Mouse (Mus musculus) myocyte (in vitro differentiated cells): ENCODE results near the gene Igfbp4. TPM values are rescaled to one million over a fixed set of nuclear protein-coding genes. Genes with fewer than 3 reads are reported as not detected.

Experiments used
- H3K27me3 ChIP-seq: one replicate; pipeline ENCODE4 v1.6.1; 2011; ENCODE audit not compliant: control insufficient read depth, insufficient read depth, insufficient read length
- H3K36me3 ChIP-seq: one replicate; pipeline ENCODE4 v1.6.1; 2011; ENCODE audit not compliant: control insufficient read depth, insufficient read depth
- H3K4me2 ChIP-seq: one replicate; pipeline ENCODE4 v1.6.1; 2011; ENCODE audit warnings: low read depth, control low read depth
- H3K4me3 ChIP-seq: one replicate; pipeline ENCODE4 v1.5.1; 2011; ENCODE audit warnings: mild to moderate bottlenecking, control low read depth, moderate library complexity
- H3K79me2 ChIP-seq: one replicate; pipeline ENCODE4 v1.6.1; 2011; ENCODE audit not compliant: control insufficient read depth, insufficient read depth
- H3ac ChIP-seq: one replicate; pipeline ENCODE4 v1.6.1; 2011; ENCODE audit not compliant: control insufficient read depth, insufficient read length
- CEBPB ChIP-seq: IDR thresholded peaks from 2 replicates; pipeline ENCODE4 v1.6.1; 2011; ENCODE audit warnings: mild to moderate bottlenecking, moderate library complexity; ENCODE audit not compliant: poor library complexity, insufficient read depth, severe bottlenecking
- E2F4 ChIP-seq: IDR thresholded peaks from one replicate; pipeline ENCODE4 v1.6.1; 2011; ENCODE audit warnings: mild to moderate bottlenecking, control low read depth, moderate library complexity; ENCODE audit not compliant: insufficient read depth
- MAX ChIP-seq: IDR thresholded peaks from one replicate; pipeline ENCODE4 v1.6.1; 2011; ENCODE audit warnings: low read depth, mild to moderate bottlenecking, control low read depth
- MYOD1 ChIP-seq, 3 experiments: IDR thresholded peaks; one replicate each; pipeline ENCODE4 v1.6.1; 2011; ENCODE audit warnings: control low read depth in 2 of 3, low read depth in 2 of 3, mild to moderate bottlenecking in 2 of 3, moderate library complexity in 1 of 3; ENCODE audit not compliant: insufficient read length in 2 of 3, control insufficient read depth in 1 of 3
- MYOG ChIP-seq, 3 experiments: IDR thresholded peaks; one replicate each; pipeline ENCODE4 v1.6.1; 2011; ENCODE audit warnings: control low read depth in 2 of 3, low read depth in 2 of 3, mild to moderate bottlenecking in 2 of 3; ENCODE audit not compliant: insufficient read length in 2 of 3, control insufficient read depth in 1 of 3, insufficient read depth in 1 of 3
- POLR2A ChIP-seq: IDR thresholded peaks from one replicate; pipeline ENCODE4 v1.6.1; 2011; ENCODE audit warnings: low read depth, mild to moderate bottlenecking, control low read depth, moderate library complexity; ENCODE audit not compliant: insufficient read length
- POLR2AphosphoS2 ChIP-seq: IDR thresholded peaks from one replicate; pipeline ENCODE4 v1.6.1; 2011; ENCODE audit warnings: low read depth, control low read depth; ENCODE audit not compliant: insufficient read length
- REST ChIP-seq: IDR thresholded peaks from one replicate; pipeline ENCODE4 v1.6.1; 2011; ENCODE audit warnings: mild to moderate bottlenecking, control low read depth, moderate library complexity; ENCODE audit not compliant: insufficient read depth, insufficient read length
- SRF ChIP-seq: IDR thresholded peaks from one replicate; pipeline ENCODE4 v1.6.1; 2011; ENCODE audit warnings: low read depth; ENCODE audit not compliant: control insufficient read depth, insufficient read length
- TCF12 ChIP-seq: IDR thresholded peaks from one replicate; pipeline ENCODE4 v1.6.1; 2011; ENCODE audit warnings: mild to moderate bottlenecking, control low read depth; ENCODE audit not compliant: poor library complexity, insufficient read depth, severe bottlenecking
- TCF3 ChIP-seq: IDR thresholded peaks from one replicate; pipeline ENCODE4 v1.6.1; 2011; ENCODE audit warnings: low read depth, control low read depth; ENCODE audit not compliant: insufficient read length
- USF1 ChIP-seq: IDR thresholded peaks from one replicate; pipeline ENCODE4 v1.6.1; 2011; ENCODE audit warnings: low read depth, mild to moderate bottlenecking, control low read depth, moderate library complexity
- polyA plus RNA-seq: library from polyadenylated mRNA; unstranded; fragments of >200 nt; fragmentation: generic; extraction: Trizol; gene quantifications from one replicate; pipeline ENCODE4 v1.2.1, GENCODE M21; 2012; ENCODE audit warnings: missing spikeins

Igfbp4 gene
- polyA plus RNA-seq, 1 experiment: 58.6 TPM

DNA sequence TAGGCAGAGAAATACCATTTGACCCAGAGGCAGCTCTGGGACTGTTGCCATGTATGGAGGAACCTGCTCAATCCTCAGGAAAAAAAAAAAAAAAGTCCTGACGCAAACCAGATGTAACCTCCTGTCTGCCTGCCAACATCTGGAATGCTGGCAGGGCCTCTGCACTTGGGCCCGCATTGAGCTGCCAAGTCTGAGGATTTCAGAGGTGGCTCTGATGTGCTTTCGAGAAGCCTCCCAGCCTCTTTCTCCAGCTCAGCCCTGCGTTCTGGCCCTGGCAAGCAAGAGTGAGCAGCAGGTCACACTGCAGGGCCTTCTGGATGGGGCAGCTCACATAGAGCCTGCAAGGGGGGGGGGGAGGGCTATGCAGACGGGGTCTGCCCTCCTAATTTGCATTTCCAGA is 6.1 kb downstream of the Igfbp4 start:
- Histone ChIP-seq H3K4me2 (peak overlapping the region; percentile 68), H3K27me3 (no peaks in the 10 kb centered on the region), H3ac (no peak overlapping the region), H3K4me3 (no peak overlapping the region), H3K79me2 (no peaks in the 10 kb centered on the region), H3K36me3 (no peaks in the 10 kb centered on the region)
- TF ChIP-seq POLR2A (peak; percentile 27), E2F4 (no peak), TCF12 (no peak), TCF3 (no peak), MAX (no peak), MYOD1 (IDR thresholded peaks at IDR 0.05; ENCODE audit: control insufficient read depth in 1 of 3, insufficient read length in 2 of 3, low read depth in 2 of 3) (no peak), SRF (no peak), CEBPB (peak; percentile 94), USF1 (no peak)

DNA sequence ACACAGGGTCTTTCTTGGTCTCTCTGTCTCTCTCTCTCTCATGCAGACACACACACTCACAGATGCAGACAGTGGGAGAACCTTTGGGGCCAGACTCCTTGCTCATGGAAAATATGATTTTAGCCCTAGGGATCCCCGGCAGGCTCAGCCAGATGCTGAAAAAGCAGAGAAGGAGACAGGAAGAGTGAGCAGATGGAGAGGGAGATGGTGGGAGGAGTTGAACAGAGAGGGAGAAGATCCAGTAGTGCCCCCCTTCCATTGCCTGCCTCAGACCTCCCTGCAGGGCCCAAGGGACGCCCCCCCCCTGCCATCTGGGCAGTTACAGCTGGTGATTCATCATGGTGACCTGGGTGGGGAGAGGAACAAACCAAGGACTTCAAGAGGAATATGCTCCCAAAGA is 6.6 kb downstream of the Igfbp4 start:
- H3K36me3 ChIP-seq: no peaks in the 10 kb centered on the region
- no peaks in the 10 kb centered on the region for H3K79me2 ChIP-seq
- peak overlapping the region; percentile 68 for H3K4me2 ChIP-seq
- TF ChIP-seq E2F4 (no peak), REST (no peak), MAX (no peak), POLR2A (no peak), USF1 (no peak), POLR2AphosphoS2 (no peak), MYOG (IDR thresholded peaks at IDR 0.05; ENCODE audit: control insufficient read depth in 1 of 3, insufficient read depth in 1 of 3, insufficient read length in 2 of 3, low read depth in 2 of 3) (no peak), MYOD1 (IDR thresholded peaks at IDR 0.05; ENCODE audit: control insufficient read depth in 1 of 3, insufficient read length in 2 of 3, low read depth in 2 of 3) (no peak), TCF3 (no peak), SRF (no peak), CEBPB (no peak), TCF12 (no peak)
- H3K4me3 ChIP-seq: no peak overlapping the region
- no peak overlapping the region for H3ac ChIP-seq
- H3K27me3 ChIP-seq: no peaks in the 10 kb centered on the region

DNA sequence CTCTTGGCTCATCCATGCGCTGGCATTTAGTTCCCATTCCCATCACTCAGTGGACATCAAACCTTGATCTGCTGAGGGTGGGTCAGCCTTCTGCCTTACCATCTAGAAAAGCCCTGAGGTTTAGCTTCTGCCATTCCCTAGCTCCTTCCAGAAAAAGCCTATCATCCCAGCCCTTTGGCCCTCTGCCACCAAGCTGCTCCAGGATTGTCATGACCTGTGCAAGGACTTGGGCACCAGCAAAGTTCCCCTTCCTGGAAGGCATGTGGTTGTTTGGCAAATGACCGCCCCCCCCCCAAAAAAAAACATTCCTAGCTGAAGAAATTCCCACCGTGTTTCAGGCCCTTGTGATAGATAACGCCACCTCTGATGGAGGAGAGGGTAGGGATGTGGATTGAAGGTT is 14.1 kb downstream of the Igfbp4 start:
- Histone ChIP-seq H3K27me3 (no peaks in the 10 kb centered on the region), H3ac (no peak overlapping the region), H3K4me2 (no peak overlapping the region), H3K4me3 (no peak overlapping the region), H3K36me3 (no peaks in the 10 kb centered on the region), H3K79me2 (no peaks in the 10 kb centered on the region)
- TF ChIP-seq TCF3 (no peak), MYOG (IDR thresholded peaks at IDR 0.05; ENCODE audit: control insufficient read depth in 1 of 3, insufficient read depth in 1 of 3, insufficient read length in 2 of 3, low read depth in 2 of 3) (no peak), MAX (no peak), SRF (no peak), CEBPB (no peak), MYOD1 (IDR thresholded peaks at IDR 0.05; ENCODE audit: control insufficient read depth in 1 of 3, insufficient read length in 2 of 3, low read depth in 2 of 3) (no peak), USF1 (no peak), E2F4 (no peak), TCF12 (no peak), POLR2A (no peak), POLR2AphosphoS2 (no peak), REST (no peak)

DNA sequence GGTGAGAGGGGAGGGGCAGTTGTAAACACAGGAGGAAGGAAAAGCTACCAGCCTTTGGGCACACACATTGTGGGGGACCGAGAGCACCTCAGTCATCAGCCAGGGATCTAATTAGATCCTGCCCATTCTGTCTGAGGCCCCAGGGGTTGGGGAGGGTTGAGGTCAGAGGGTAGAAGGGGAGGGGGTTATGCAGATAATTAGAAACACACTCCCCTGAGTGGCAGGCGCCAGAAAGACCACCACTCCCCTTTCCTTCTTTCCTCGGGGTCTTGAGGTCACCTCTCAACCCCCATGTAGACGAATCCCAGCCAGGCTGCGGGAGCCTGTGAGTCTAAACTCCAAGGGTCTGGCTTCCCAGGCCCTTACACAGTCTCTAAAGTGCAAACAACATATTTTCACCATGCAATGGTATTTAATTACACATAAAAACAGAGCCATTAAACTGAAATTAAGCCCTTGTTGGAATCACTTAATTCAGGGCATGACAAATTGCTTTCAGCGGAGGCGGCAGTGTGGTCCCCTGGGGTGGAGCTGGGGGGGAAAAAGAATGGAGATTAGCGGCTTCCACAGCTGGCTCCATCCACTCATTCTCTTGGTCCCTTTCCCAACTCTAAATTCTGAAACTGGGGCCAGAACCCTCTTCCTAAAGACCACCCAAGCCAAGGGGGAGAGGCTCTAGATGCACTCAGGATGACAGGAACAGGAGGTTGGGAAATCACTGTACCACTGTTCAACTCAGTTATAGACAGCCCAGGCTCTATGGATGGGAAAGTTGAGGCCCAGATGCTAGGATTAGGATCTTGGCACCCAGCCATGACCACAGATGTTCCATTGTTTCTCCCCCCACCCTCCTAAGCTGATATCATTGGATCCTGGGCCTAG is 14.8 kb downstream of the Igfbp4 start:
- no peak overlapping the region for H3ac ChIP-seq
- no peaks in the 10 kb centered on the region for H3K36me3 ChIP-seq
- no peak overlapping the region for H3K4me3 ChIP-seq
- H3K4me2 ChIP-seq: no peak overlapping the region
- no peaks in the 10 kb centered on the region for H3K27me3 ChIP-seq
- no peaks in the 10 kb centered on the region for H3K79me2 ChIP-seq
- TF ChIP-seq E2F4 (no peak), TCF12 (no peak), POLR2AphosphoS2 (no peak), MAX (no peak), POLR2A (no peak), TCF3 (no peak), CEBPB (no peak), MYOG (IDR thresholded peaks at IDR 0.05; ENCODE audit: control insufficient read depth in 1 of 3, insufficient read depth in 1 of 3, insufficient read length in 2 of 3, low read depth in 2 of 3) (no peak), MYOD1 (IDR thresholded peaks at IDR 0.05; ENCODE audit: control insufficient read depth in 1 of 3, insufficient read length in 2 of 3, low read depth in 2 of 3) (no peak), SRF (no peak), USF1 (no peak), REST (no peak)

DNA sequence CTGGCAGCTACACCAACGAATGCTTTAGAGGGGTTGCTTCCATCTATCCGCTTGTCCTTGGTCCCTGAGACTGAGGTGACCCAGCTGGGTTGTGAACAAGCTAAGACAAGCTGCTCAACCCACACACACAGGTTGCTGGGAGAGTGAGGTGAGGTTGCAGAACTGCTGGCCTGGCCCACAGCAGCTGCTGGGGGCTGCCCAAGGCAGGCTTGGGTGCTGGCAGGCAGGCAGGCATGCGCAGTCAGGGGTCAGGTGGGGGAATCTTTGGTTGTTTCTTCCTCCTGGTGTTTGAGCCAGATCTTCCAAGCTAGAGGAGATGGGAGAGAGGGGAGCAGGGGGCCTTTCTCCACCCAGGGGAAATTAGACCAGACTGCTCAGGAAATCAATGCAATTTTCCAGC is 19.4 kb downstream of the Igfbp4 start:
- Histone ChIP-seq H3ac (no peak overlapping the region), H3K36me3 (no peaks in the 10 kb centered on the region), H3K4me3 (no peak overlapping the region), H3K4me2 (no peak overlapping the region), H3K79me2 (no peaks in the 10 kb centered on the region), H3K27me3 (no peaks in the 10 kb centered on the region)
- TF ChIP-seq MAX: no peak
- TF ChIP-seq REST: no peak
- TF ChIP-seq POLR2AphosphoS2: no peak
- no peak for TF ChIP-seq SRF
- TF ChIP-seq E2F4: no peak
- no peak for TF ChIP-seq CEBPB
- TF ChIP-seq TCF3: no peak
- peak in 2 of 3 experiments; percentile 61 to 78 for TF ChIP-seq MYOD1 (IDR thresholded peaks at IDR 0.05; ENCODE audit: control insufficient read depth in 1 of 3, insufficient read length in 2 of 3, low read depth in 2 of 3)
- no peak for TF ChIP-seq POLR2A
- TF ChIP-seq USF1: no peak
- TF ChIP-seq TCF12: no peak
- peak in 2 of 3 experiments; percentile 62 to 88 for TF ChIP-seq MYOG (IDR thresholded peaks at IDR 0.05; ENCODE audit: control insufficient read depth in 1 of 3, insufficient read depth in 1 of 3, insufficient read length in 2 of 3, low read depth in 2 of 3)
